In genomic region chr2:92034273-92034672, GRCm38 (mm10) we compare ENCODE assay signal across 29 mouse cellular contexts. TPM values are rescaled to one million over a fixed set of nuclear protein-coding genes. Genes with fewer than 3 reads are reported as not detected.
A peak's percentile ranks its signal among the peaks of the same experiment; 100 is the strongest.
DNase-seq lines count a peak whose midpoint lies in the region; ATAC-seq lines count a peak whose summit lies in the region.
"Had no signal": no experiment of that assay in that cellular context is flagged by ENCODE, and none has a peak within 500 bp of the region (broad histone marks: within the 10 kb centered on the region; RNA-seq: fewer than 3 reads in every experiment).

No protein-coding gene starts in this region.

- H3K4me3 ChIP-seq in heart, embryonic 10.5 days: no peak overlapping the region
- H3K4me3 ChIP-seq in lung, embryonic 16.5 days (ENCODE audit: low read length): no peak overlapping the region
- H3K4me3 ChIP-seq in stomach, embryonic 15.5 days (replicated peaks): no peak overlapping the region
- H3K4me3 ChIP-seq: embryonic facial prominence, embryonic 12.5 days; erythroblast, embryonic 14.5 days; forebrain, embryonic 12.5 days; heart, embryonic 12.5 days; heart, embryonic 15.5 days; hindbrain, embryonic 10.5 days; hindbrain, embryonic 13.5 days had no signal

- H3K4me2 ChIP-seq in lung, embryonic 16.5 days (ENCODE audit: low read depth, low read length): no peak overlapping the region
- H3K4me2 ChIP-seq in stomach, embryonic 15.5 days: no peak overlapping the region
- H3K4me2 ChIP-seq: embryonic facial prominence, embryonic 12.5 days; forebrain, embryonic 12.5 days; heart, embryonic 12.5 days; heart, embryonic 15.5 days; hindbrain, embryonic 13.5 days had no signal

- H3K9ac ChIP-seq in lung, embryonic 16.5 days (ENCODE audit: low read length): no peak overlapping the region
- H3K9ac ChIP-seq in stomach, embryonic 15.5 days: no peak overlapping the region
- H3K9ac ChIP-seq: embryonic facial prominence, embryonic 12.5 days; forebrain, embryonic 12.5 days; heart, embryonic 12.5 days; heart, embryonic 15.5 days; hindbrain, embryonic 13.5 days had no signal

- H3K9me3 ChIP-seq in heart, embryonic 10.5 days: no peaks in the 10 kb centered on the region
- H3K9me3 ChIP-seq in lung, embryonic 16.5 days (ENCODE audit: control insufficient read depth, low read length): no peaks in the 10 kb centered on the region
- no peaks in the 10 kb centered on the region for H3K9me3 ChIP-seq in stomach, embryonic 15.5 days
- H3K9me3 ChIP-seq: embryonic facial prominence, embryonic 12.5 days; forebrain, embryonic 12.5 days; G1E; heart, embryonic 12.5 days; heart, embryonic 15.5 days; hindbrain, embryonic 10.5 days; hindbrain, embryonic 13.5 days had no signal

- peak; percentile 80 for DNase-seq in heart, adult 11 months
- no peak for DNase-seq in heart, embryonic 10.5 days (ENCODE audit: low spot score)
- no peak for DNase-seq in lung, postnatal 10 days
- peak; percentile 38 for DNase-seq in MN1 (ENCODE audit: low spot score)
- no peak for DNase-seq in embryo, embryonic 10 days (ENCODE audit: low spot score)
- DNase-seq in cerebellum, adult 9-11 months: no peak
- DNase-seq: adrenal gland, adult 2 months; adrenal gland, postnatal 14 days; B cell, adult 2 months; cerebellum, adult 11 months; cerebellum, adult 2 months; cerebellum, postnatal 10 days; cerebellum, postnatal 36 days; gastrocnemius, postnatal 10 days; gastrocnemius, postnatal 36 days; heart, postnatal 10 days; heart, postnatal 36 days had no signal

- 72% methylated on average over 9 of the region's 9 CpGs for WGBS in heart, embryonic 10.5 days
- WGBS in lung, embryonic 16.5 days: 54% methylated on average over 9 of the region's 9 CpGs
- 57% methylated on average over 9 of the region's 9 CpGs for WGBS in stomach, embryonic 15.5 days

- H3K27me3 ChIP-seq in heart, embryonic 10.5 days (ENCODE audit: insufficient read depth, poor library complexity, severe bottlenecking): no peaks in the 10 kb centered on the region
- no peaks in the 10 kb centered on the region for H3K27me3 ChIP-seq in lung, embryonic 16.5 days (ENCODE audit: control insufficient read depth, insufficient read depth, low read depth, low read length)
- no peaks in the 10 kb centered on the region for H3K27me3 ChIP-seq in stomach, embryonic 15.5 days (replicated peaks)
- H3K27me3 ChIP-seq: embryonic facial prominence, embryonic 12.5 days; forebrain, embryonic 12.5 days; heart, embryonic 12.5 days; hindbrain, embryonic 13.5 days had no signal

- H3K27ac ChIP-seq in heart, embryonic 10.5 days: no peak overlapping the region
- no peak overlapping the region for H3K27ac ChIP-seq in lung, embryonic 16.5 days (ENCODE audit: low read length)
- H3K27ac ChIP-seq in stomach, embryonic 15.5 days: peak overlapping the region; percentile 26; the same call in 1 of the 2 replicates
- H3K27ac ChIP-seq: embryonic facial prominence, embryonic 12.5 days; forebrain, embryonic 12.5 days; heart, embryonic 15.5 days; hindbrain, embryonic 10.5 days; hindbrain, embryonic 13.5 days had no signal

- peaks cover 10% of the 10 kb centered on the region; the same call in 1 of the 2 replicates for H3K4me1 ChIP-seq in heart, embryonic 10.5 days
- H3K4me1 ChIP-seq in lung, embryonic 16.5 days (replicated peaks; ENCODE audit: control insufficient read depth, insufficient read depth, low read length): 0 out of 2 replicates have a peak, but pooled peaks cover 2% of the 10 kb centered on the region
- H3K4me1 ChIP-seq in stomach, embryonic 15.5 days: no peaks in the 10 kb centered on the region; the same call in 1 of the 2 replicates
- H3K4me1 ChIP-seq: forebrain, embryonic 12.5 days; heart, embryonic 12.5 days; heart, embryonic 15.5 days; hindbrain, embryonic 10.5 days had no signal

- H3K36me3 ChIP-seq in heart, embryonic 10.5 days: no peaks in the 10 kb centered on the region
- no peaks in the 10 kb centered on the region for H3K36me3 ChIP-seq in lung, embryonic 16.5 days (ENCODE audit: control insufficient read depth, insufficient read depth, low read length)
- H3K36me3 ChIP-seq in stomach, embryonic 15.5 days: no peaks in the 10 kb centered on the region
- H3K36me3 ChIP-seq: embryonic facial prominence, embryonic 12.5 days; forebrain, embryonic 12.5 days; G1E; heart, embryonic 12.5 days; heart, embryonic 15.5 days; hindbrain, embryonic 10.5 days; hindbrain, embryonic 13.5 days had no signal

- peak; percentile 43; the same call in 1 of the 2 replicates for ATAC-seq in lung, embryonic 16.5 days (ENCODE audit: low read depth)
- ATAC-seq in stomach, embryonic 15.5 days (ENCODE audit: insufficient read depth, low FRiP score, low read depth): peak; percentile 53
- ATAC-seq: forebrain, embryonic 16.5 days; hindbrain, embryonic 16.5 days had no signal

RNA-seq across cellular contexts. Expression of gene Creb3l1, which starts 10.0 kb away (rescaled TPM):
- polyA plus RNA-seq in heart, embryonic 10.5 days (2016; fragmentation: Nextera tagmentation; extraction: Ambion mirVana): 7.2 and 8.6 TPM in 2 replicates
- 13.3 and 15.1 TPM in 2 replicates for polyA plus RNA-seq in lung, embryonic 16.5 days (2015; fragmentation: Nextera tagmentation; extraction: Ambion mirVana)
- polyA plus RNA-seq in stomach, embryonic 15.5 days (2015; fragmentation: Nextera tagmentation; extraction: Ambion mirVana): 20.4 and 20.6 TPM in 2 replicates

RNA-seq across cellular contexts. Expression of gene Dgkz, which starts 58.6 kb away (rescaled TPM):
- 58.4 and 61.0 TPM in 2 replicates for polyA plus RNA-seq in heart, embryonic 10.5 days (2016; fragmentation: Nextera tagmentation; extraction: Ambion mirVana)
- polyA plus RNA-seq in lung, embryonic 16.5 days (2015; fragmentation: Nextera tagmentation; extraction: Ambion mirVana): 55.9 and 59.7 TPM in 2 replicates
- polyA plus RNA-seq in stomach, embryonic 15.5 days (2015; fragmentation: Nextera tagmentation; extraction: Ambion mirVana): 50.9 and 51.1 TPM in 2 replicates

RNA-seq across cellular contexts. Expression of gene Phf21a, which starts 58.6 kb away (rescaled TPM):
- polyA plus RNA-seq in heart, embryonic 10.5 days (2016; fragmentation: Nextera tagmentation; extraction: Ambion mirVana): 20.6 and 30.3 TPM in 2 replicates
- 25.5 and 31.4 TPM in 2 replicates for polyA plus RNA-seq in lung, embryonic 16.5 days (2015; fragmentation: Nextera tagmentation; extraction: Ambion mirVana)
- 18.8 and 28.2 TPM in 2 replicates for polyA plus RNA-seq in stomach, embryonic 15.5 days (2015; fragmentation: Nextera tagmentation; extraction: Ambion mirVana)

Comparison
In these comparisons a context has a peak if more than half of its experiments do, and no peak if none do; other contexts are left out.
1. DNase-seq: peak in heart, adult 11 months (single experiment) and MN1 (single experiment); none in heart, embryonic 10.5 days (single experiment), lung, postnatal 10 days (single experiment), embryo, embryonic 10 days (single experiment) and cerebellum, adult 9-11 months (single experiment).